Mouse (Mus musculus) heart, adult 2 months (tissue): ENCODE results near the gene Otp.

Source experiments
- CTCF ChIP-seq: fragments of 200-600 bp; IDR thresholded peaks from 2 replicates; pipeline ENCODE4 v1.8.1; 2022; ENCODE audit warnings: antibody characterized with exemption, mild to moderate bottlenecking, moderate library complexity
- POLR2A ChIP-seq: fragments of 200-500 bp; IDR thresholded peaks from 2 replicates; pipeline ENCODE4 v1.6.1; 2011; ENCODE audit warnings: mild to moderate bottlenecking, low read depth, low read length, control low read depth; ENCODE audit not compliant: insufficient read depth

DNA sequence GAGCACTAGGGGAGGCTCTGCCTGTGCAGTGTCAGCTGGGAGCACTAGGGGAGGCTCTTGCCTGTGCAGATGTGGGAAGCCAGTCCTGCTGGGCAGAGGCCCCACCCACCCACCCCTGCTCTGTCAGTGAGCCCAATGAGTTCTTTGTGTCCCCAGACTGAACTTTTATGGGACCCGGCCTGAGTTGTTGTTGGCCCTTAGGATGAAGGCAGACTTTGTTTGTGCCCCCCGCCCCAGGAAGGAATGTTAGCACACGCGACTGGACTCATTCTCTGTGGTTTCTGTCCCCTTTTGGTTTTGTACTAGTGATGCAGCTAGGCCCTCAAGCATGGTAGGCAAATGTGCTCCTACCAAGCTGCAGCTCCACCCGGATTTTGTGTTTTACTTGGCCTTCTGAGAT, 32.2 kb upstream of the Otp start:
- TF ChIP-seq POLR2A (no peak), CTCF (no peak)
